Mouse (Mus musculus): ENCODE measurements around the gene Rfwd3.

DNA sequence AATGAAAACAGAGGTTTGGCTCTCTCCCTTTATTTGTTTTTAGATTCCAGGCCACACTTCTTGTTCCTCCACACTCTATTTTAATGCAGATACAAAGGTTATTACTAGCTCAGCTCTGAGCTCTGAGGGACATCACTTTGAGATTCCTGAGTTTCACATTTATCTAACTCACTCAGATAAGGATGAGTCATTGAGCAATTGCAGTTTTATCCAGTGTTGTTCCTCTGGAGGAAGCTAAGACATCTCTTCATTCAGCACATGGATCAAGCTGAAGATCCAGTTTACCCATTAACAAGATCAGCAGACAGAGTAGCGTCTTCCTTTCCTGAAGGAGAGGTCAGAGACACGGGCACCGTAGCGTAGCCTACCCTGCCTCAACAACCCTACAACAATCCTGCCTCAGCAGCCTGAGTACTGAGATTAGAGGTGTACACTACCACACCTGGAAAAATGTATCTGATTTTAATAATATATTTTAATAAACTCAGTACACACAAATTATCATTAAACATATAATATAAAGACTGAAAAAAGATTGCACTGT lies 53.7 kb downstream of the Rfwd3 start:
- TF ChIP-seq E2F4 (IDR thresholded peaks at IDR 0.05; ENCODE audit: insufficient read depth), result no peak
- TF ChIP-seq TCF12 (IDR thresholded peaks at IDR 0.05; ENCODE audit: insufficient read depth, poor library complexity, severe bottlenecking), result no peak
- TF ChIP-seq POLR2A (IDR thresholded peaks at IDR 0.05; ENCODE audit: insufficient read length, low read depth), result no peak
- no peak for TF ChIP-seq MYOD1 (IDR thresholded peaks at IDR 0.05; ENCODE audit: control insufficient read depth in 1 of 3, insufficient read length in 2 of 3, low read depth in 2 of 3)
- TF ChIP-seq REST (IDR thresholded peaks at IDR 0.05; ENCODE audit: insufficient read depth, insufficient read length), result no peak
